Mouse (Mus musculus) heart, postnatal 14 days (tissue): ENCODE data around the gene Zbtb7b. TPM values are rescaled to one million over a fixed set of nuclear protein-coding genes. Genes with fewer than 3 reads are reported as not detected.
A peak's percentile ranks its signal among the peaks of the same experiment; 100 is the strongest.

ENCODE experiments used
- DNase-seq, 2 experiments: peaks; one replicate each; pipeline ENCODE4 v3.0.0; 2021 to 2022
- intact Hi-C: fragments of 180-260 bp; cut with DNase I; formaldehyde crosslinking; loops from one replicate; pipeline ENCODE4 v1.15.1; 2025
- total RNA-seq, 2 experiments: library from RNA; stranded (reverse); gene quantifications; 2 replicates each; pipeline ENCODE4 v1.2.3; 2021

Zbtb7b gene
- total RNA-seq, 2 experiments from 2014 or later = 18.4 to 27.3 TPM

- intact Hi-C loops = loop anchor here (5.0 kb wide), 1 partner anchor 108 kb away; no protein-coding TSS in a partner anchor
- DNase-seq = no peak
These were observed 15.0 kb downstream of the Zbtb7b start for GRCm38 (mm10) chr3:89379388-89380131.

- DNase-seq = peak; percentile 79 to 84
- intact Hi-C loops = loop anchor here (5.0 kb wide), 1 partner anchor 109 kb away; no protein-coding TSS in a partner anchor
These were observed 16.0 kb downstream of the Zbtb7b start for GRCm38 (mm10) chr3:89378394-89379067.

- DNase-seq = no peak
- intact Hi-C loops = loop anchor here (5.0 kb wide), 1 partner anchor 109 kb away; no protein-coding TSS in a partner anchor
These were observed 16.7 kb downstream of the Zbtb7b start for GRCm38 (mm10) chr3:89377831-89378230.

- no peak for DNase-seq
- intact Hi-C loops = no loop called here
These were observed 20.9 kb downstream of the Zbtb7b start for GRCm38 (mm10) chr3:89373581-89374231.

GRCm38 (mm10) chr3:89367338-89367737 is 27.2 kb downstream of the Zbtb7b start:
- intact Hi-C loops = no loop called here
- no peak for DNase-seq

GRCm38 (mm10) chr3:89365486-89366414 is 28.8 kb downstream of the Zbtb7b start:
- DNase-seq = no peak
- intact Hi-C loops = no loop called here

GRCm38 (mm10) chr3:89365153-89365485 is 29.5 kb downstream of the Zbtb7b start, which contains the start of gene Dcst1:
Gene Dcst1 (minus strand): TSS chr3:89365253.
- intact Hi-C loops = no loop called here

GRCm38 (mm10) chr3:89364631-89365030 is 29.9 kb downstream of the Zbtb7b start:
- intact Hi-C loops = no loop called here
- DNase-seq = no peak

More at GRCm38 (mm10) chr3:89365153-89365485, 29.5 kb downstream of the Zbtb7b start, which contains the start of gene Dcst1:
- DNase-seq = no peak

- no peak for DNase-seq
- intact Hi-C loops = no loop called here
These were observed 32.9 kb downstream of the Zbtb7b start, which contains the start of gene Dcst2 for GRCm38 (mm10) chr3:89361675-89362074. Gene Dcst2 (plus strand): TSS chr3:89361975.

GRCm38 (mm10) chr3:89360237-89360636 is 34.3 kb downstream of the Zbtb7b start:
- intact Hi-C loops = no loop called here
- DNase-seq = no peak

GRCm38 (mm10) chr3:89359630-89360029 is 34.9 kb downstream of the Zbtb7b start:
- DNase-seq = no peak
- intact Hi-C loops = no loop called here

- DNase-seq = no peak
- intact Hi-C loops = no loop called here
These were observed 38.5 kb downstream of the Zbtb7b start for GRCm38 (mm10) chr3:89356029-89356428.

GRCm38 (mm10) chr3:89355512-89355902 is 39.1 kb downstream of the Zbtb7b start:
- no peak for DNase-seq
- intact Hi-C loops = loop anchor here (2.0 kb wide), 1 partner anchor 39 kb away; no protein-coding TSS in a partner anchor

GRCm38 (mm10) chr3:89354816-89355511 is 39.6 kb downstream of the Zbtb7b start:
- intact Hi-C loops = loop anchor here (1.0 to 2.0 kb wide), 2 partner anchors 15 to 38 kb away; no protein-coding TSS in a partner anchor
- peak; percentile 88 to 93 for DNase-seq

GRCm38 (mm10) chr3:89351271-89351670 is 43.3 kb downstream of the Zbtb7b start:
- intact Hi-C loops = no loop called here
- DNase-seq = no peak

GRCm38 (mm10) chr3:89349869-89350501 is 44.6 kb downstream of the Zbtb7b start, which contains the start of gene Adam15:
Gene Adam15 (minus strand): TSS chr3:89349996.
- peak; percentile 92 to 94 for DNase-seq
- intact Hi-C loops = no loop called here

- peak; percentile 67 to 76 for DNase-seq
- intact Hi-C loops = no loop called here
These were observed 45.4 kb downstream of the Zbtb7b start for GRCm38 (mm10) chr3:89348911-89349868.
